Mouse (Mus musculus) right cerebral cortex, postnatal 36 days (tissue): ENCODE measurements around the gene Cp.
"Not testable (repeated sequence)": the region's sequence is repeated elsewhere in the genome, so short reads cannot be mapped to it uniquely, and the experiment has no call there.

Source experiments
- DNase-seq, 2 experiments: peaks; one replicate each; pipeline ENCODE4 v3.0.0; 2022; ENCODE audit warnings: low spot score in 2 of 2, mixed read lengths in 1 of 2

The Cp gene

DNA sequence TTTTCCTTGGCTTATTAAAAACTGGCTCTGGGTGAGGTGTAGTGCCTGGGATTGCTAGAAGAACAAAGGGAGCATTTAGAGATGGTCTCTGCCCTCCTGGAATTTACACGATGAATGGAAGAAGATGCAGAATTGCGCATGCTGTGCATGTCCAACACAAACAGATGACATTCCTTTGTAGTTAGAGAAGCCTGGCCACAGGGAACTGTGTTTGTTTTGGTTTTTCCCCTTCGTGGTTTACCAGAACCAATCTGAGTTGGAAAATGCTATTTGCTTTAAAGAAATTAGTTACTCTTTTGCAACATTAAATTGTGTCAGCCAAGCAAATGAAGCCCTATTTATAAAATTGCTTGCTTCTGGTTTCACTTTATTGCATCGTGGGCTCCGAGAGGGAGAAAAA is at the start of gene Cp:
Gene Cp (plus strand): TSS at position 170 of the 400 bp plus-strand sequence.
- no peak for DNase-seq

DNA sequence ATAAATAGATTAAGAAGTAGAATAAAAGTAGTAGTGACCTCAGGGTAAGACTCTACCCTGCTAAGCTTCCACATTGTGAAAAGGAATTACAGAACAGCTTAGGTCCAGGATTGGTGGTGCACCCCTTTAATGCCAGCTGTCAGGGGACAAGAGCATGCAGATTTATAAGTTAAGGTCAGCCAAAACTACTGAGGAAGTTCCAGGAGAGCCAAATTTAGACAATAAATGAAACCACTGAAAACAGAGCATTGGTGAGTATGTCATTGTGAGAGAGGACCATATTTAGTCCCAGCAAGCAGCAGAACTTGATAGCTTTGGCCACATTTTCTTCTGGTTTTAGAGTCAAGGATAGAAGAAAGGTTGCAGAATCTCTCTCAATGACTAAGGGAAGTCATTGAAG is 8.3 kb upstream of the Cp start:
- no peak for DNase-seq

DNA sequence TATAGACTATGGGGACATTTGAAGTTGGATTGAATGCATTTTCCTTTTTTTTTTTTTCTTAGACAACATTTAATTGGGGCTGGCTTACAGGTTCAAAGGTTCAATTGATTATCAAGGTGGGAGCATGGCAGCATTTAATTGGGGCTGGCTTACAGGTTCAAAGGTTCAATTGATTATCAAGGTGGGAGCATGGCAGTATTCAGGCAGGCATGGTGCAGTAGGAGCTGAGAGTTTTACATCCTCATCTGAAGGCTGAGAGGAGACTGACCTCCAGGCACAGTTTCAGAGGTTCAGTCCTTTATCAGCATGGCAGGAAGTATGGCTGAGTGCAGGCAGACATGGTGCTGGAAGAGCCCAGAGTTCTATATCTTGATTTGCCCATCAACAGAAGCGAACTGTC is 7.5 kb upstream of the Cp start:
- not testable (repeated sequence) for DNase-seq

DNA sequence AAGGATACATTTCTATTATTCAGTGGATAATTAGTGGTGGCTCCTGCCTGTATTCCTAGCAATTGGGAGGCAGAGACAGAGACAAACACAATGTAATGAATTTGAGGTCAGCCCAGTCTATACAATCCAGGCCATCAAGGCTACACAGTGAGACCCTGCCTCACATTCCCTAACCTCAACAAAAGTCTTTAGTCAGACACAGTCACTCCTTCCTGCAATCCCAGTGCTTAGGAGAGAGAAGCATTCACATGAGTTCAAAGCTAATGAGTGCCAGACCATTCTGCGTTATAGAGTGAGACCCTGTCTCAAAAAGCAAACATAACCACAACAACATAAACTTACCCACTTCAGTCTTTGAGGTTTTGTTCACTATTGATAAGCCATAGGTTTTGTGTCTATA is 3.4 kb upstream of the Cp start:
- DNase-seq: no peak

DNA sequence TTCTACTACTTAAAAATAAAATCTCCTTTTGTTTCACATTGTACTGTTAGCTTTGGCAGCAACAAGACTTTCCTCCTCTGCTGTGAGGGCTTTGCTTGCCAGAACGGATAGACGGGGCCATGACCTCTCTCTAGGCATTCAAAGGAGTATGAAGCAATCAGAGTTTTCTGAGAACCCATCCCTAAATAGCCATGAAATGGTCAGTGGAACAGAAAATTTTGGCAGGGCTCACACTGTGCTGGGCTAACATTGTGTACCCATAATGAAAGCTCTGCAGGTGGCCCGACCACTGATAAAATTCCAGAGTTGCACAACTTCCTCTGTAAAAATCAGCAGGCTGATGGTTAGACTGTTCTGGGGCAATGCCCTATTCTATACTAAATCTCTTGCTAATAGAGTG is 3.0 kb upstream of the Cp start:
- peak in 1 of 2 experiments; percentile 2 for DNase-seq

DNA sequence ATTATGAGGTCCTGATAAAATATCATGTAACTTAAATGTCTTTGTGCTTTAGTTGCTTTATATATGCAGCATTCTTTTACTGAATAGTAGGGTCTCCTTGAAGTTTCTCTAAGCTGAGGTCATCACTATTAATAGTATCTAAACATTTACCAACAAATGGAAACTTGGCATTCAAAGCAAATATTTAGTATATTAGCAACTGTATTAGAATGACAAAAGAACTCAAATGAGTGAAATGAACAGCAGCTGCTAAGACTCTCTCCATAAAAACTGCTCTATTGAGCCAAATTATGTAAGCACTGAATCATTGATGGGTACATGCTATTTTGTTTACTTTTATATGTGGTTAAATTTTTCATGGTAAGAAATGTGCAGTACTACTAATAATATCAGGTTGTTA is 1.2 kb downstream of the Cp start:
- DNase-seq: no peak

DNA sequence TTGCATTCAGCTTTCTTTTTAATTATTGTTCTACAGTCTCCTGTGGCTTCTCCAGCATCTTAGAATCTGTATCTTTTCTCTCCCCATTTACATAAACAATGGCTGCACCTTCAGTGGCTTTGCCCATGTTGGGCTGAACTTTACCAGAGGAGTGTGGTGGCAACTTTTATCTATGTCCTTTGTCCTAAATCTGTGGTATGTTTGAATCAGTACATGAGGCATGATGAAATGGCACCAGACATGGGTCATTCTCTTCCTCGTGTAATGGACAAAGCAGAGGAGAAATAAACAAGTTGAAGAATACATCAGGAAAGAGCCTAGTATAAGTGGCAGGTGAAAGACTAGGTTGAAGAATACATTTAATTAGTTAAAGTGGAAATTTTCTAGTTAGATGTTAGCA is 2.1 kb downstream of the Cp start:
- DNase-seq: no peak

DNA sequence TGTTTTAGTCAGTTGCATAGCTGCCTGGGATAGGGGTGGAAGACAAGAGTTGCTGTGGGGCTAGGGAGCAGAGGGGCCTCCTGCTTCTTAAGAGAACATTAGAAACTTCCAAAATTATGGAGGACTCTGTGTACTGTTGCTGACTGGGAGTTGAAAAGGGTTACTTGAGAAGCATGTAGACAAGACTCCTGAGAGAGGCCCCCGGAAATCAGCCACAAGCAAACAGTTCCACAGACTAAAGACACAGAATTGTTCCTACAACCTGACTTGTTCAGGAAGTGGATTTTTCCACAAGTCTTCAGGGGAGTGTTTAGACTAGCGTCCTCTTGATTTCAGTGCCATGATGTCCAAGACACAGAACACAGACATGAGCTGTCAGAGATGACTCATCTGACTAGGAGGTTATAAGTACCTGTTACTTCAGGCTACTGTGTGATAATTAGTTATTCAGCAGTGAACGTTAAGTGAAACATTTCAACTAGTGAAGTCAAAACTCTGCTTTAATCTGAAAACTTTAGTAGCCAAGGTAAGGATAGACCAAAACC is 3.8 kb downstream of the Cp start:
- DNase-seq: no peak

DNA sequence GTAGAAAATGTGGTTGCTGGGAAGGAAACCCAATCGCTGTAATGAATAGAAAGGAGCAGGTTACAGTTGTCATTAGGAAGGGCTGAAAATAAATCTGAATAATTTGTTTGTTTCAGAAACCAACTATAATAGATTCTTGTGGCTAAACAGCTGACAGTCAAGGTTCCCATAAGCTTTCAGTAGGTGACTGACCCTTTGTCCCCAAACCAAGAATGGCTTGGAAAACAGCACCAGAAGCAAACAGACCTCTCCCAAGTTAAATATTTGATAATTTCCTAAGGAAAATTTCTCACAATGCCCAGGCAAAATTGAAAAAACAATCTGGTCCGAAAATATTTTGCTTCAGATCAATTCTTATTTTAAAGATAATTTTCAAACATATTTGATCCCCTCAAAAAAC is 4.5 kb downstream of the Cp start:
- DNase-seq: no peak

DNA sequence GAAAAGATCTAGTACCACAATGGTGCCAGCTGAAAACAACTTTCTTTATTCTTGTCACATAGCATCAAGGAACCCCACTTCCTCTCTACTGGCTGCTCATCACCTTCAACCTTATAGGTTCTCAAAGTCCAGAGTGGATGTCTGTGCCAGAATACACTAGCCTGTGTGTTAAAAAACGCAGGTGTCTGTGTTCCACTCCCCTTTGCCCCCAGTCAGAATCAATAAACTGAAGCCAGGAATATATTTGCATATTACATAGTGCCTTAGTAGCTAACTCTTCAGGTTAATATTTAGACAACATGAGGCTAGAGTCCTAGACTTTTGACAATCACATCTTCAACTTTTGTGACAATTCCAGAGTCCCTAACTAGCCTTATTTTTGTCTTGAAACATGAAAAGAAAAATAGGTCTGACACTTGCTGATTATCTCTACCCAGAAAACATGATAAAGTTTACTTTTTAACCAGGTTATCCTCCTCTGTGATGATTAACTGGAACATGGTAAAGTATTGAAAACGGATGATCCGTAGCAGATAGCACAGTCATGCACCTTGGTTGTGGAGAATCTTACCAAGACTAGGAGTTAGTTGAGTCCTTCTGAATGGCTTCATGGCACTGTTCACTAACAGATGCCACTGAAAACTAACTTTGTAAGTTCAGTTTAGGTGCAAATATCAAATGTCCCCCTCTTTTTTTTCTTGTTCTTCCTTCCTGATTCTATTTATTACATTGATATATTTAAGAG is 6.1 kb downstream of the Cp start:
- no peak for DNase-seq

DNA sequence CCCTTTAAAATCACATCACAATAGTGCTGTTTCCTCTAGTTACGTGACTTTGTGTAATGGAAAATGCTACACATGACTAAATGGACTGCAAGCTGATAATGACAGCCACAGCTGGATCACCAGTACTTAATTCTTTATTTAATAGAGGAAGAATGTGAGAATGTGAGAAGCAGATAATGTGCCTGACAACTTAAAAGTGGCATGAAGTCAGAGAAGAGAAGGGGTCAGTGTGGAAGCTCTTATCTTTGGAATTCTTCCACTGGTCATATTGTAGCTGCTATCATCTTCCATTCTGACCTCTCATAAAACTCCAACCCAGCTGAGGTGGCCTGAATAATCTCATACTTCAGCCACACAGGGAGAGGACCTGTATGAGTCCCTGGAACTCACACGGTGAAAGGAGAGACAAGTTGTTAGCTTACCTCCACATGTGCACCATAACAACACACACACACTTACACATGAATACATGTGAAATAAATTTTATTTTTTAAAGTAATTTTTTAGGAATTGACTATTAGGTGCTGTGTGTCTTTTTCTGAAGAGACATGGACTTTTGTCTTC is 7.9 kb downstream of the Cp start:
- DNase-seq: no peak

DNA sequence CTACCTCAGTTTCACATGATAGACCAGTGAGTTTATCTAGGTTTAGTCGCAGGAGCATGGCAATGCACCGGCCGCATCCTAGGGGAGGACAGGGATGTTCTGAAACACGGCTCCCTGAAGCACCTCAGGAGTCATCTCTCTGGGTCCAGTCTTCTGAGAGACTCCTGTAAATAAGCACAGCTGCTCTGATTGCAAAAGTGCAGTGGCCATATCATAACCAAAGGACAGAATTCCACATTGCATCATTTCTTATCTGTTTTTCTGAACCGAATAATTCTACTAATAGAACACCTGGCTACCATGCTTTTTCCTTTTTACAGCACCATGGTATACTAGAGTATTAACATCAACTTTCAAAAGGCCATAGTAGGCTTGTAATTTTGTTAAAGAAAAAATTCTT is 8.4 kb downstream of the Cp start:
- DNase-seq: no peak

DNA sequence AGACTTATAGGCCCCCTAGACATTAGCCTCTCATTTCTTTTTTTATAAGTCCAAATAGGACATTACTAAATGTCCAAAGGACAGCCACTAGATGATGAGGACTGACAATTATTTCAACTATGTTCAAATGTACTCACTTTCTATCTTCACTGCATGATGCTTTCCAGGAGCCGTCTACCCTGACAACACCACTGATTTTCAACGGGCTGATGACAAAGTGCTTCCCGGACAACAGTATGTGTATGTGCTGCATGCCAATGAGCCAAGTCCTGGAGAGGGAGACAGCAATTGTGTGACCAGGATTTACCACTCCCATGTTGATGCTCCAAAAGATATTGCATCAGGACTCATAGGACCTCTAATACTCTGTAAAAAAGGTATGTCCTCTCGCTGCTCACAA is 9.2 kb downstream of the Cp start:
- no peak for DNase-seq

DNA sequence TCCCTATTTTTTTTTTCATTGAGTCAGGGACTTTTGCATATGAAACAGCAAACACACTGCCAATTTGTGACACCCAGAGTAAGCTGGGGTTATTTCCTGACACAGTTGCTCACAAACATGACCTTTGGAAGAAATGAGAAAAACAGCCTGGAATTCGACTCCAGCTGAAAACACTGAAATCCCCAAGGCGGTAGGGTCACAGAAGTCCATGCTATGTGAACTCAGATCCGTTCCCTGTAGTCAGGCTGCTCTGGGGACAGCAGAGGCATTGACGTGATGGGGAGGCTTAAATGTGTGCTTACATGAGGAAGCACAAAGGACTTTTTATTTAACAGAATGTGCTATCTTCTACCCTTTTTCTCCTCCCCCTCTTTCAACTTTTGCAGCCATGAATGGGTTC is 21.6 kb downstream of the Cp start:
- no peak for DNase-seq

DNA sequence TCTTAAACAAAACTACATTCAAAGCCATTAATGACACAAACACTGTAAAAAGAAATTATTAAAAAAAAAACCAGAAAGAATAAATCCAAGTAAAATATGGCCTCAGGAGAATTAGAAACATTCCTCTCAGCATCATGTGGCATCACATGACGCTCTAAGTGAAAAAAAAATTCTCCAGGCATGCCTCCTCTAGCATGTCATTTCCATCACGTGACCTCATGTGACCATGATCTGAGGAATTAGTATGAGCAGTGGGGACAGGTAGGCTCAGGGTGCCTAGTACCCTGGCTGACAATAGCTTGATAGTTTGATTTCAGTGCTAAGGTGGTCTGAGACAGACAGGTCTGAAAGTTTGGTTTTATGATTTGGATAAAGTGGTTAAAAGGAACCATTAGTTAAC is 24.3 kb downstream of the Cp start:
- no peak for DNase-seq

DNA sequence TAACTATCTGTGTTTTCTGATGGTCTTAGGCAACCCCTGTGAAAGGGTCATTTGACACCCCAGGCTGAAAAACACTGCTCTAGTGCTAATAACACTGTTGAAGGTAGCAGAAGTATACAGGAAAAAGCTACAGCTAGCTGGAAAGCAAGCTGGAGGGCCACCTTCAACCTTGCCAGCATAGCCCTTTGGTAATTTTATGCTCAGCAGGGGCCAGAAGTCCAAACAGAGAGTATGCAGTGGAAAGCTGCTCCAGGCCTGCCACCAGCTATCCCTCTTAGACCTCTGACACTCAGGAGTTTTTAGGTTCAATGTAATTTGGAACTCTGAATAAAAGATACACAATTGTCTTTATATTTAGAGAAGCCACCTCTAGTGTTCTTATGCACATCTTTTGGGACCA is 26.0 kb downstream of the Cp start:
- no peak for DNase-seq

DNA sequence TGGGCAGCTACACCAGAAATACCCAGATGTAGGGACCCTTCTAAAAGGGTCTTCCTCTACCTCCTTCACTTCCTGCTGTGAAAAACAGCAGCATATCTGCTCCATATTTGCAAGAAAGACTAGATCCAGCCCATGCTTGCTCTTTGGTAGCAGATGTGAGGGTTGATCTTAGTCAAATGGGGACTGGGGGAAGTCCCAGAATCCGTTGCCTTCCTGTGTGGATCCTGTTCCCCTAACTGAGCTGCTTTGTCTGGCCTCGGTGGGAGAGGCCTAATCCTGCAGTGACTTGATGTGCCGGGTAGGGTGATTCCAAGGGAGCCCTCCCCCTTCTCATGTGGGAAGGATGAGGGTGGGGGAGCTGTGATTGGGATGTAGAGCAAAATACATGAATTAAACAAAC is 29.3 kb downstream of the Cp start:
- no peak for DNase-seq

DNA sequence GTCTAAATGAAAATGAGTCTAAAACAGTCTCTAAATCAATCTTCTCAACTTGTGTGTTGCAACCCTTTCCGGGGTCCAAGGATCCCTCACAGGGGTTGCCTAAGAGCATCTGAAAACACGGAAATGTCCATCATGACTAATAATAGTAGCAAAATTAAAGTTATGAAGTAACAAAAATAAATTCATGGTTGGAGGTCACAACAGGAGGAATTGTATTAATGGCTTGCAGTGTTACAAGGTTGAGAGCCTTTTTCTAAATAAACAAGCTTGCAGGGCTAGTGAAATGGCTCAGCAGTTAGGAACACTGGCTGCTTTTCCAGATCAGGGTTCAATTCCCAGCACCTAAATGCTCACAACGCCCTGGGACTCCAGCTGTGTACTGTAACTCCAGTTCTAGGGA is 33.2 kb downstream of the Cp start:
- DNase-seq: no peak

DNA sequence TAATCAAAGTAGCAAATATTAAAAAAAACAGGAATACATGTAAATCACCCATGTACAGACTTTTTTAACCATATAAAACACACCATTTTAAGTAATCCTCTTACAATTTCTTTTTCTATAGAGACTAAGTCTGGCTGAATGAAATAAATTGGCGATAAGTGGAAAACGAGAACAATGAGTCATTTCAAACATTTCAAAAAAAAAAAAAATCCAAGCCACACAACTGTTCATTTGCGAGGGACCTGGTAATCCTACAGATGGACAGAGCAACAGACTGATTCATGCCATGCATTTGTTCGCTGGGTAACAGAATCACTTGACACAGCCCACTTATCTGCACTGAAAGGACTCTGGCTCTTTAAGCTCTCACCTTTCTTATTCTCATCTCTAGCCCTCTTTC is 35.5 kb downstream of the Cp start:
- no peak for DNase-seq

DNA sequence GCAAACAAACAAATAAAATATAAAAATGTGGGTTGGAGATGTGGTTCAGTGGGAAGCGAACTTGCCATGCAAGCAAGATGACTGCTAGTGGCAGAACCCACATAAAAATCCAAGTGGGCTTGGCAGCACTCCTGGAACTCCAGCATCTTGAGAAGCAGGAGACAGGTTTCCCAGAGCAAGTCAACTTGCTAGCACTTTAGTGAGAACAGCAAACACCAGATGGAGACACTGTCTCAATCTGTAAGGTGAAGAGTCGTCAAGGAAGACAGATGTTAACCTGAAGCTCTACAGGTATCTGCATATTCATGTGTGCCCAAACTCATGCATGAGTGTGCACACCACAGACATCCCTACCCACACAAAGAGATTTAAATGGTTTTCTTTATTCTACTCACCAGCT is 42.7 kb downstream of the Cp start:
- peak; percentile 27 to 44 for DNase-seq

DNA sequence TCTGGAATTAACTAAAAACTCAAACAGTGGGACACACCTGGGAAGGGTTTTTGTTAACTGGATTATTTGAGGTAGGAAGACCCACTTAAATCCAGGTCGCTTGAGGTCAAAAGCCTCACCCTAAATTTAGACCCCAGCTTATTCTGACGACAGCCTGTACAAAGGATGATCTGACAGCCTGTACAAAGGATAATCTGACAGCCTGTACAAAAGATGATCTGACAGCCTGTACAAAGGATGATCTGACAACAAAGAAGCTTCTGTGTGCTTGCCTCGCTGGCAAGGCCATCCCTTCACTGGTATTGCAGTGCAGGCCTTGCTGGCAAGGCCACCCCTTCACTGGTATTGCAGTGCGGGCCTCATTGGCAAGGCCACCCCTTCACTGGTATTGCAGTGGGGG is 44.0 kb downstream of the Cp start:
- no peak for DNase-seq

DNA sequence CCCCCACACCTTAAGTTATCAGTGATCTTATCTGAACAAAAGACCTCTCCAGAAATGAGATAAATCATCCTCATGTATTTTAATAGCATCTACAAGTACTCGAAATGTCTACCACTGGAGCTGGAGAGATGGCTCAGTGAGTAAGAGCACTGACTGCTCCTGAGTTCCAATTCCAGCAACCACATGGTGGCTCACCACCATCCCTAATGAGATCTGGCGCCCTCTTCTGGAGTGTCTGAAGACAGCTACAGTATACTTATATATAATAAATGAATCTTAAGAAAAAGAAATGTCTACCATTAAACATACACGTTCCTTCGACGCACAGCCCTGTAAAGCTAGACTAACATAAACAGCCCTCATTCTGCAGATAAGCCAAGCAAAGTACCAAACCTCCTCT is 45.9 kb downstream of the Cp start:
- DNase-seq: no peak

DNA sequence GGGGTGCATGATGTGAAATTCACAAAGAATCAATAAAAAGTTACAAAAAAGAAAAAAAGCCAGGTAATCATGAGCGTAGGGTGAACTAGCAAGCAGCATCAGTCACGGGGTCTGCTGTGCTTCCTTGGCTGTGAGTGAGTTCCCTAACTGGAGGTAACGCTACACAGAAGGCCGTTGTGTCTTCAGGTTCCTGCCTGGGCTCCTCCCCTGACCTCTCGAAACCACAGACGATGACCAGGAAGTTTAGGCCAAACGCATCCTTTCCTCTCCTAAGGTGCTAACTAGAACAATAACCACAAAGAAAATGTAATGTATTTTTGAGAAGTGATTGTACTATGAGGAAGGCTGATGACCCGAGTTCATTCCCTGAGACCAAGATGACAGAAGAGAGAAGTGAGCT is 47.6 kb downstream of the Cp start:
- DNase-seq: no peak

DNA sequence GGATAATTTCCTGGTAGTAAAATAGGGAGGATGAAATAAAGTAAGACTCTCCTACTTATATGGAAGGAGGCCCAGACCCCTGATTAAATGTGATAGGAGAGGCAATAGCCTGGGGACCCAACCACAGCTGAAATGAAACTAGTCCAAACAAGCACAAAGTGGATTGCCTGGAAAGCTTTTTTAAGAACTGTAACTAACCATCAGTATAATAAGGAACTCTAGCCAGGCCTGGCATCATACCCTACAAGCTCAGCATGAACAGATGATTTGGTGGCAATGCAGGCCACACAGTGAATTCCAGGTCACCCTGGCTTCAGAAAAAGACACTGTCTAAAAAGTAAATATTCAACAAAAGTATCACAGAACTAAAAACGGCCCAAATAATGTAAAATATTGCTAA is 48.8 kb downstream of the Cp start:
- DNase-seq: no peak
